Mouse (Mus musculus) lung, postnatal 14 days (tissue): ENCODE measurements around the gene Rcan2.

Source experiments
- DNase-seq: peaks from one replicate; pipeline ENCODE4 v3.0.0; 2021

Gene Rcan2

GRCm38 (mm10) chr17:43827261-43827660 is 26.1 kb downstream of the Rcan2 start:
- DNase-seq: no peak

- no peak for DNase-seq
These were observed 31.4 kb downstream of the Rcan2 start for GRCm38 (mm10) chr17:43832401-43833124.

- no peak for DNase-seq
These were observed 39.1 kb downstream of the Rcan2 start for GRCm38 (mm10) chr17:43840208-43840607.

- DNase-seq: peak; percentile 4
These were observed 45.6 kb downstream of the Rcan2 start for GRCm38 (mm10) chr17:43846714-43847113.

GRCm38 (mm10) chr17:43848903-43849302 is 47.8 kb downstream of the Rcan2 start:
- DNase-seq: no peak

- no peak for DNase-seq
These were observed 54.0 kb downstream of the Rcan2 start for GRCm38 (mm10) chr17:43855132-43855531.

GRCm38 (mm10) chr17:43856081-43856480 is 54.9 kb downstream of the Rcan2 start:
- DNase-seq: no peak

- no peak for DNase-seq
These were observed 67.7 kb downstream of the Rcan2 start for GRCm38 (mm10) chr17:43868808-43869207.

- DNase-seq: peak; percentile 87
These were observed 68.5 kb downstream of the Rcan2 start for GRCm38 (mm10) chr17:43869677-43870076.

GRCm38 (mm10) chr17:43874417-43874816 is 73.3 kb downstream of the Rcan2 start:
- DNase-seq: no peak

GRCm38 (mm10) chr17:43877425-43877824 is 76.3 kb downstream of the Rcan2 start:
- DNase-seq: no peak

- DNase-seq: no peak
These were observed 81.9 kb downstream of the Rcan2 start for GRCm38 (mm10) chr17:43883016-43883415.

GRCm38 (mm10) chr17:43886262-43886661 is 85.1 kb downstream of the Rcan2 start:
- DNase-seq: no peak

- no peak for DNase-seq
These were observed 86.8 kb downstream of the Rcan2 start for GRCm38 (mm10) chr17:43887931-43888330.

- no peak for DNase-seq
These were observed 96.2 kb downstream of the Rcan2 start for GRCm38 (mm10) chr17:43897346-43897745.

GRCm38 (mm10) chr17:43899405-43900092 is 98.4 kb downstream of the Rcan2 start:
- DNase-seq: peak; percentile 11

- DNase-seq: no peak
These were observed 99.0 kb downstream of the Rcan2 start for GRCm38 (mm10) chr17:43900133-43900532.

- no peak for DNase-seq
These were observed 100.3 kb downstream of the Rcan2 start for GRCm38 (mm10) chr17:43901474-43901873.

- peak; percentile 24 for DNase-seq
These were observed 102.9 kb downstream of the Rcan2 start for GRCm38 (mm10) chr17:43903807-43904771.

- no peak for DNase-seq
These were observed 103.7 kb downstream of the Rcan2 start for GRCm38 (mm10) chr17:43904896-43905295.

GRCm38 (mm10) chr17:43906728-43907127 is 105.6 kb downstream of the Rcan2 start:
- DNase-seq: no peak

- no peak for DNase-seq
These were observed 115.0 kb downstream of the Rcan2 start for GRCm38 (mm10) chr17:43916128-43916527.

GRCm38 (mm10) chr17:43917143-43917542 is 116.0 kb downstream of the Rcan2 start:
- no peak for DNase-seq
